Comparison of ENCODE assay signal across 11 mouse cellular contexts in the genomic region with DNA sequence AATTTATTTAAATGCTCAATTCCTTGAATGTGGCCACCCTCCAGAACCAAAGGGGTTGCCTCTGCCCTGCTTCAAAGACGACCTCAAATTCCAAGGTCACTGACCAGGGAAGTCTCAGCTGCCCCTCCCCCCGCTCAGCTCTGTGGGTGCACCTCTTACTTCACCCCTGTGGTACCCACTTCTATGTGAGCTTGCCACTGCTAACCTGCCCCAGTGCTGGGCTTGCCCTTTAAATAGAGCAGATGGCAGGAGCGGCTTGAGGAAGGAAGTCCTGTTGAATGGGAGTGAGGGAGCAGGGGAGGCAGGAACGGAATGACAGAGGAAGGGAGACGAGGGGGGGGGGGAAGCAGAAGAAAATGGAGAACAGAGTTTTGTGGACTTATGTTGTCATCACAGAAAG.
DNase-seq lines count a peak whose midpoint lies in the region; ATAC-seq lines count a peak whose summit lies in the region.
"Had no signal": no experiment of that assay in that cellular context is flagged by ENCODE, and none has a peak within 500 bp of the region (broad histone marks: within the 10 kb centered on the region; RNA-seq: fewer than 3 reads in every experiment).

No protein-coding gene starts in this region.

- intact Hi-C loops in left cerebral cortex, postnatal 4 days (cut with DNase I) = loop anchor here (5.0 to 10.0 kb wide), 3 partner anchors 396 to 696 kb away; no protein-coding TSS in a partner anchor

- peak; percentile 61; the same call in 1 of the 2 replicates for ATAC-seq in cerebellum, adult (ENCODE audit: insufficient number of reproducible peaks, low FRiP score, low TSS enrichment)
- ATAC-seq: inflammation-experienced regulatory T-cells, adult 6 months; liver, embryonic 12.5 days had no signal

- peak; percentile 4 for DNase-seq in embryo, embryonic 9.5 days (ENCODE audit: extremely low spot score)
- no peak for DNase-seq in embryo, embryonic 10.5 days (ENCODE audit: low spot score)
- DNase-seq in left cerebral cortex, postnatal 4 days = peak; percentile 16
- DNase-seq in left cerebral cortex, adult 9 months (ENCODE audit: low spot score in 2 of 2) = no peak
- DNase-seq in cerebellum, postnatal 25 days = peak; percentile 71 to 75
- no peak for DNase-seq in layer of hippocampus, adult 9-11 months
- DNase-seq in layer of hippocampus, postnatal 36 days = no peak
- DNase-seq: B cell, adult 2 months had no signal

Comparison
In these comparisons a context has a peak if more than half of its experiments do, and no peak if none do; other contexts are left out.
1. DNase-seq: peak in embryo, embryonic 9.5 days (single experiment), left cerebral cortex, postnatal 4 days (single experiment) and cerebellum, postnatal 25 days (2 of 2); none in embryo, embryonic 10.5 days (single experiment), left cerebral cortex, adult 9 months (0 of 2), layer of hippocampus, adult 9-11 months (single experiment) and layer of hippocampus, postnatal 36 days (0 of 2).